Mouse (Mus musculus) heart, adult 18-20 months (tissue): ENCODE measurements around the gene Nod2. TPM values are rescaled to one million over a fixed set of nuclear protein-coding genes. Genes with fewer than 3 reads are reported as not detected.

Experiments
- DNase-seq, 2 experiments: peaks; one replicate each; pipeline ENCODE4 v3.0.0; 2021 to 2022; ENCODE audit warnings: mixed read lengths in 1 of 2
- long read RNA-seq, 2 experiments: library from polyadenylated mRNA; stranded (forward); transcript quantifications; one replicate each; pipeline ENCODE4 v2.0.0; 2021
- total RNA-seq, 2 experiments: library from RNA; stranded (reverse); gene quantifications; 2 replicates each; pipeline ENCODE4 v1.2.3; 2021

Gene Nod2
- 1 to 10 TPM; 1.0 to 1.4 TPM for total RNA-seq
- long read RNA-seq, experiment 1: 0 reads
- long read RNA-seq, experiment 2: 0 reads

DNA sequence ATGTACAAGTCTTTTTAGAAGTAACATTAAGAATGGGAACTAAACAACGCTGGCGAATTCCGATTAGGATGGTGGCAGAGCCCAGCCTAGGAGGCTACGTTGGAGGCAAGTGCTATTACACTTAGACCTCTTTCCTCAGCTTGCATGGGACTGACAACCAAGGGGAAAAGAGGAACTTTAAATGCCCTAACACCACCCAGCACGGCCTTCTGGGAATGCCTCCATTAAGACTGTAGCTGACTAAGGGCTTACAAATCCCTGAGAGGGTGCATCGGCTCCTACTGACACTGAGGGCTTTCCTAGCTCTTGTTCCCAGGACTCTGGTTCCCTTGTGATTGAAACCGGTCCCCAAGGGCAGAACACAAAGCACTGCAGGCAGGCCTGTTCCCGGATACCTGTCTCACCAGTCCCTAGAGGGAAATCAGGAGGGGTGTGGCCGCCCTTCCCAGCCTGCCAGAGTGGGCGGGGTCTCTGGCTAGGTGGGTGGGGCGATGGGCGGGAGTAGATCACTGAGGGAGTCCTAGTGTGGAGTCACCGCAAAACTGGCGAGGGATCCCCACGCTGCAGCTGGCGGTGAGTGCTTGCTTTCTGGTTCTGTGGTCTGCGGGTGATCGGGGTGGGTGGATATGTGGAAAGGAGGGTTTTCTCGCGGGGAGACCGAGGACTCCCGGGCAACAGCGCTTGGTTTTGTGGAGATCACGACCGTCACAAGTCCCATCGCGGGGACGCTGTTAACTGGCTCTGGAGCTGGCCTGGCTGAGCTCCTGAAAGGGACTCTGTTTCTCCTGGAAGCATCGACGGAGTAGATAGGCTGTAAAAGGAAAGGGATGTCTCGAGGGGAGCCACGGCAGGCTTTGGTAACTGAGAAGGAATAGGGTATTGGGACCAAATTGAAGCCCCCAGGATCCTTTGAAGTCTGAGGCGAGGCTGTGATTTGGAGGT is at the start of gene Nod2:
Nod2 (plus strand) TSS at position 479 of the 942 bp plus-strand sequence.
- peak; percentile 93 to 94 for DNase-seq

DNA sequence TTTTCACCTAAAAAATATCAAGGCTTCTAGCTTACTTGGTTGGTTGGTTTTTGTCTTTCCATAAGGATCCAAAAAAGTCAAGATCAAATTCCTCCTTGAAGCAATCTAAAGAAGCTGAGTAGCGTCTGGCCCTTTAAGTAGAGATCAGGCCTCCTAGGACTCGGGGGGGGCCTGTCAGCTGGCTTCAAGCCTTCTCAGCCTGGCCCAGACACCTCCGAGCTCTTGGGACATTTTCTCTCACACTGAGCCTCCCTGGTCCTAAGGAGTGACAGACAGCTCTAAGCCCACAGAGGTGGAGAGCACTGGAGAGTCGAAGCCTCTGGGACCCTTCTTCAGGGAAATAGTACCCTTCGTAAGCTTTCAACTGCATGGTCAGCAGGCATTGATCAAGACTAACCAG is 48.5 kb upstream of the Nod2 start:
- no peak for DNase-seq

DNA sequence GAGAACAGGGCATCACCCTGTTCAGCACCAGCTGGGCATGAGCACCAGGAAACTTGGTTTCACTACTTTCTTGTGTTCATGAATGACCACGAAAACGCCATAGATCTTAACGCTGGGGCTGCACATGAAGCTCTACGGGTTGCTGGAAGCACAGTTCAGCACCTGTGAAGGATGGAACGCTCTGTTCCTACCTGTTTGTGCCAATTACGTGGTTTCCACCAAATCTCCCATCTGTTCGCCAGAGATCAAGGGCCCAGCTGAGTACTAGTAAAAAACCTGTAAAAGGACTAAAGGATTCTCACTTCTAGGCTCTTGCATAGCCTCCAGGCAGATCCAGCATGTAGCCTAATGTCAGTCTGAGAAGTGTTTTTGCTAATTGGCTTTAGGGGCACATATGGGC is 47.6 kb upstream of the Nod2 start:
- DNase-seq: no peak

DNA sequence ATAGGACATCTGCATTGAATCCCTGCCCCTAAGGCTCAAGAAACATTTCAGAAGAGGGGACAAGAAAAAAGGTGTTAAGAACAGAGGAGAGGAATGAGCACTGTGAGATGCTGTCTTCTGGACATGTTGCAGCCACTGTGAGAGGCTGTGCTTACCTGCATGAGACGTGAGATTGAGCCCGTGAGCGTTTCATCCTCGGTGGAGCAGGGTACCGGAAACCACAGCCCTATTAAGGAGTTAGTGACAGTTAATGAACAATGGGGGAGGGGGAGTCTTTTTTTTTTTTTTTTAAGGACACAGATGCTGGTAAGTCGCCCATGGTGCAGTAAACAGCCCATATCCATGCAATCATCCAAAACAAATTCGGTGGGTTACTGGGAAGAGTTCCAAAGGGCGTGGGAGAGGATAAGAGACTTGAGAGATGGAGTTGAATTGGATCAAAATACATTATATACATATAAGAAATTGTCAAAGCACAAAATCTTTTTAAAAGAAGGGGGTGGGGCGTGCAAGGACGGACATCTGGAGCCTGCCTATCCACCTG is 43.6 kb upstream of the Nod2 start:
- DNase-seq: no peak

DNA sequence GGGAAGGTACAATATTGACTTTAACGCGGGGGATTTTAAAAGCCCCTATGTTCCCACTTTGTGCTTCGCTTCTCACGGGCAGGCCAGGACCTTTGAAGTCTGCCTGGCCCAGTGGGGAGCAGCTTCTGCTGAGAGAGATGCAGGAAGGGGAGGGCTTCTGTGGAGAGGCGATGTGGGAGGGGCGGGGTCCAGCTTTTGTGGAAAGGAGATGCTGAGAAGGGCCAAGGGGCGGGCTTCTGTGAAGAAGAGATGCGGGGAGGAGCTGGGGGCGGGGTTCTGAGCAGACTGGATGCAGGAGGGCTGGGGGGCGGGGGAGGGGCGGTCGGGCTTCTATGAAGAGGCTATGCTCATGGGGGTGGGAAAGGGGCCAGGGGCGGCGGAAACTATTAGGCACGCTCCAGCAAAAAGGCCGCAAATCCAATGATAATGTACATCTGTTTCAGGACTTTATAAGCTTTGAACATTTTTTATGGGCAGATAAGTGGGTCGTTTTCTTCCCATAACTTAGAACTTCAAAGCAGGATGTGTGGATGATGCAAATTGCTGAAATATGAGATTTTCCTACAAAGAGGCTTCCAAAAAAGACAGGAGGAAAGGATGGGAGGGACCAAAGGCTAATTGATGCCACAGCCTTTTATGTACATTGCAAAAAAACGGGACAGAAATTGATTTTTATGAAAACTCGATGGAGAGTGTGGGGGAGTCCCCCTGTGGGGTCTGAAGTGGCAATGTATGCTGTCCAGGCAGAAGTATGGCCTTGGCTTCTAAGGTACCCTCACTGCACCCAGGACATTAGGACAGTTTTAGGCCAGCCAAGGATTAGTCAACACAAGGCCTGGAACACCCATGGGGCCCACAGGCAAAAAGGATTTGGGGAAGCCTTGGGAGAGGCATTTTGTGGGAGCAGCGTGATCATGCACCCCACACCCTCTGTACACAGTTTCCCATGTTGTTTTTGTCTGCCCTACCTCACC is 42.8 kb upstream of the Nod2 start:
- peak; percentile 42 for DNase-seq

DNA sequence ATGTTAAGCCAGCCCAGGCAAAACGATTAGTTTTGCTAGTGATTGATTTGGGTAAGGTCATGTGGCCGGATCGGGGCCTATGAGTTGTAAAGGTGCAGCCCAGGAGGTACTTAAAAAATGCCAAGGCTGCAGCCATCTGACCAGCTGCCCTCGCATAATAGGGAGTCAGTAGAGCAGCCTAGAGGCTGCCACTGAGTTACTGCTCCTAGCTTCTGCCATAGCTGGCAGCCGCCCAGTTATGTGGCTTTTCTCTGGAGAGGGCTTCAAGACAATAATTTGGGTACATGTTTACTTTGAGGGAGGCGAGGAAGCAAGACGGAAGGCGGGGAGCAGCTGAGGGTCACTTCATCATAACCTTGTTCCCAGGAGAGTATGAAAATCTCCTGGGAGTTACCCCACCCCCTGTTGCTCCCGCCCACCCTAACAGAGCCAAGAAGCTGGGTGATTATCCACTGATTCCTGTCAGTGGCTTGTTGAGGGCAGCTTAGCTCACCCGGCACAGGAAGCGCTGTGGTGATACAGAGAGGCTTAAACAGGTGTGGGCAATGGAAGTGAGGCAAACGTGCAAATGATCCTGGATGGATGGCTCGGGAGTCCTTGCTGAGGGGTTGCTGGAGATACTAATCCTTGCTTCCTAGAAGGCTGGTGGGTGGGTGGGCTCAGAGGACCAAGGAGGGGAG is 41.6 kb upstream of the Nod2 start:
- DNase-seq: no peak

DNA sequence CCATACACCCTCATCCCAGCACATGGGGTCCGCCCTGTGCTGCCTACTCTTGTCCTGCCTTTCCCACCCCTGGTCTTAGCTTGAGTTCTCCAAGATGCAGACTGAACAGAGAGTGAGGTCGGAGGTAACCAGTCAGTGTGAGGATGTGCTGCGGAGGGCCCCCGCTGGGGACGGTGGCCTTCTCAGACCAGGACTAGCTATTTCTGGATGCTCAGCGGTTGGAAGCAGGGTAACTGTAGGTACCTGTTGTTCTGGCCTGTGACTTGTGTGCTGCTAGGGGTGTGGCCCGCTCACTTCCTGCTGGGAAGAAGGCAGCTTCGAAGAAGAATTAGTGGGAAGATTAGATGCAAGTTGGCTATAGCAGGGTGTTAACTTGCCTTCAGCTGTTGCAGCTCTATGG is 38.1 kb upstream of the Nod2 start:
- DNase-seq: no peak

DNA sequence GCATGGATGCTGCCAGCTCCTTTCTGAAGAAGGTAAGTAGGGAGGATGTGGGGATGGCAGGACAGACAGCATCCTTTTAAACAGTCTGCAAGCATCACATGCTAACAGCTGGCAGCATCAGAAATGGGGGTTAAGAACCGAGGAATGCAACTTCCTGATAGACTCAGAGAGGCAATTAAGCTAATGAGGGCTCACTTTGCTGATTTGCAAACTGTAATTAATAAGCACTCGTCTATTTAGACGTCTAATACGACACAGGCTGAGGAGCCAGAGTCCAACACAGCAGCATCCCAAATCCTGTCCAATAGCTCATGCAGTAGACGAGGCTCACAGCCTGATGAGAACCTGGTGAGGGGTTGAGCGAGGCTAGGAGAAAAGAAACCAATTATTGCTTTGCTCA is 36.8 kb upstream of the Nod2 start:
- no peak for DNase-seq

DNA sequence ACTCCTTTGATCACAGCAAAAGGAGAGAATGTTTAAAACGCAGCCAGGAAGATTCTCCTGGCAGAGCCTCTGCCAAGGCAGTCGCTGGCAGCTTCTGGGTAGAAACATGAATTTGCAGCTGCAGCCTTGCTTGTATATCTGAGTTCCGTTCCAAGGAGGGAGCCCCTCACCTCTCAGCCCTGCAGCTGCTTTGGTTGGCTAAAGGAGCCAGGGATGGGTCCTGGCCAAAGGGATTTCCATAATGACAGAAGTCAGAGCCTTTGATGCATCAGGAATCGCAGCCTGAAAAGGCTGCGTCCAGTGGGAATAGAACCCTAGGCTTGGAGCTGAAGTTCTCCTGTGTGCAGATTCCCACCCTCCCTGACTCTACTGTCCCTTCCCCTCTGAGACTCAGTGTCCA is 32.1 kb upstream of the Nod2 start:
- DNase-seq: no peak

DNA sequence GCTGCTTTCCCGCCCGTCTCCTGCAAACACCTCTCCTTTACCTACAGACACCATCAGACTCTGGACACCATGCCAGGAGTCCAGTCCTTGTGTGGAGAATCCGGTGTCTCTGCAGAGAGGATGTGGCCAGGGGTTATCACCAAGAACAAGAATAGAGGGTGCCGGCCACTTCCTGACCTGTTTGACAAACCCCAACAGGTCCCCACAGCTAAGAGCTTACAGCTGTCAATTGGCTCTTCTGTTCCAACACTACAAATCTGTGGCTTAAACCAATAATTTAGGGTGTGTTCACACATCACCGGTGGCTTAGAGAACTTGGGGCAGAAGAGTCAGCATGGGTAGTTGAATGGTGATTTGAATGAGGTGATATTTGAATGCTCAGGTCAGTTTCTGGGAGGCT is 28.5 kb upstream of the Nod2 start:
- no peak for DNase-seq

DNA sequence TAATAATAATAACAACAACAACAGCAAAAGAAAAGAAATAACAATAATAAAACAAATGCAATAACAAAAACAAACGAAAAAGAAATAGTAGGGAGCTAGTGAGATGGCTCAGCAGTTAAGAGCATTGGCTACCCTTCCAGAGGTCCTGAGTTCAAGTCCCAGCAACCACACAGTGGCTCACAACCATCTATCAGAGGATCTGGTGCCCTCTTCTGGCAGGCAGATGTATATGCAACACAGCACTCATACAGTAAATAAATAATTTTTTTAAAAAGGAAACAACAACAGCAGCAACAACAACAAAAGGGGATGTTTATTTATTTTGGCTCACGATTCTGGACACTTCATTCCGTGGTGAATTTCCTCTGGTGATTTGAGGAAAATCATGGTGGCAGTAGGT is 27.6 kb upstream of the Nod2 start:
- DNase-seq: no peak

DNA sequence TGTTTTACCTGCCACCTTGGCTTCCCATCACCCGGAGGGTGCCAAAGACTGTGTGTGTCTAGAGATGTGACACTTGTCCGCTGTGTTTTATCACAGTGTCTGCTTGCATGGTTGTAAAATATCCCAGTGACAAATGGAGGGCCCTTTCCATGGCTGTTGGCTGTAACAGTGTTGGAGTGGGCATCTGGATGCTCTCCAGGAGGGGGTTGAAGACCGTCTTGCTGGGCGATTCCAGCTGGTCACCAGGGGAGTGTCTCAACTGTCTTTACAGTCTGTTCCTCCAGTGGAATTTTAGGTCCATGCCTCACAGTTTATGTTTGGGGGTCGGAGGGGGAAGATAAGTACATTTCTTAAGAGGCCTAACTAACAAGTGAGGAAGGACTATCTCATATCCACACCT is 26.2 kb upstream of the Nod2 start:
- DNase-seq: no peak

DNA sequence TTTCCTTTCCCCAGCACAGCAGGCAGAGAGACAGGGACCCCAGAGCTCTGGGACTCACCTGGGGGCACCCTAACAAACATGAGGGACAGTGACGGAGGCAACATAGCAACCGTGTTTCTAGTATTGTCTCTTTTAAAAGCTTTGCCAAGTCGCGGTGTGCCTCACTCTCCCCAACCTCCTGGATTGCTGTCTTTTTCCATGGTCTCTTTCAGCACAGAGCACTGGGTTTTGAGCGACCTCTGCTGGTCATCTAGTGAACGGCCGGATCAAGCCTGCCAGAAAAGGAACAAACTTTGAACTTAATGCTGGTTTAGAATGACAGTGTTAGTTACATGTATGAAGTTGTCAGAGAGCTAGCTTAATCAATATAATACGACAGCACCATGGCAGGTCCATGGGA is 25.7 kb upstream of the Nod2 start:
- peak; percentile 63 to 91 for DNase-seq

DNA sequence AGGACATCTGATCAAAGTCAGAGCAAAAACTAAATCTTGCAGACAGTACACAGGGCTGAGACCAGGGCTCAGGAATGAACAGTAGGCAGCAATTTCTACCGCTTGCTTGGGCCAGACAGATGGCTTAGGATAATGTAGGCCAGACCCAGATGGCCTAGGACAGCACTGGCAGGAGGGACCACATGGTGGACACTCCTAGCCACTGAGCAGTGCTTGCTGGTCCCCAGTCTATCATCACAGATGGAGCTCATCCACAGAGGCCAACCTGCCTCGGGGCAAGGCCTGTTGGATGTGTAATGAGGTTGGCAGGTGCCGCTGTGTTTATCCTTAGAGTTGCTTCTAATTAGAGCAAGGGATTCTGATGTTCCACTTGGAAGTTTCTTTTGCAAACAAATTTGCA is 23.8 kb upstream of the Nod2 start:
- no peak for DNase-seq

DNA sequence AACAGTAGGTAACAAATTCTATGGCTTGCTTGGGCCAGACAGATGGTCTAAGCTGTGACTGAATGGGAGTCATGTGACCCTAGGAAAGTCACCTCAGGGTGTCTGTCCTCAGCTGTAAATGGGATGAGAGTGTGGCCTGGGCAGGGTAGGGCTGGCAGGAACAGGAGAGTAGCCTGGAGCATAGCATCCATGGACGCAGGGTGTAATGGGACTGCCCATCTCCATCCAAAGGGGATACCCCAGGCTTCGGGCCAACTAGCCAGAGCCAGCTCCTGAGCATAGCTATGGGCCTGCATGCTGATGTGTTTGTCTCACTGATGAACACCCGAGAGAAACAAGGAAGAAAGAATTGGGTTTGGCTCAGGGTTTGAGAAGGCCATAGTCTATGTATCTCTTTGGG is 22.8 kb upstream of the Nod2 start:
- no peak for DNase-seq

DNA sequence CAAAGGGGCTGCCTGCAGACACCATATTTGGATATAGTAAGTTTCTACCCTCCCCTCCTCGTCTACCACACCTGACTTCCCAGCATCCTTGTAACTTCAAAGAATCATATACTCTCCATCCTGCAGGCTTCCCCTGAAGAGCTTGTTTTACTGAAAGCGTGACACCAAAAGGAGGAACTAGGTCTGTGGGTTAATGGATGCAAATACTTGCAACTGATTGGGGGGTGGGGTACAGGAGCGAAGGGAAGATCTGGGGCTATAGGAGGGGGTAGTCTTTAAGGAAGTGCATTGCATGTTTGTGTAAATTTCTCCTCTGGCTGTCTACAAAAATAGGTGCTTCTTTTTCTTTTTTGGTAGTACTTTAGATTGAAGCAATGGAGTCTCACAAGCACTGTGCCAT is 20.7 kb upstream of the Nod2 start:
- DNase-seq: no peak

DNA sequence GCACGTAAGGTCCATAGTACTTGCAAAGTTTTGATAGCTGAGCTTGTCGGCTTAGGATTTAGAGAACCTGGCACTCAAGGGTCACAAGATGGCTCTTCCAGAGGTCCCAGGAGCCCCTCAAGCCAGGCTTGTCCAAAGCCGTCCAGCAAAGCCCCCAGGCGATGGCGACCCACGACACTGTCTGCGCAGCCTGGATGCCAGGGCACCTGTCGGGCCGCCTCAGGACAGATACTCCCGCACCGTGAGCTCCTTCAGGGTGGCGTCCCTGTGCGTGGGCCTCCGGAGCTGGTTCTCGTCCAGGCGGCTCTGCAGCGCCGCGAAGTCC is 20.2 kb upstream of the Nod2 start:
- DNase-seq: no peak

DNA sequence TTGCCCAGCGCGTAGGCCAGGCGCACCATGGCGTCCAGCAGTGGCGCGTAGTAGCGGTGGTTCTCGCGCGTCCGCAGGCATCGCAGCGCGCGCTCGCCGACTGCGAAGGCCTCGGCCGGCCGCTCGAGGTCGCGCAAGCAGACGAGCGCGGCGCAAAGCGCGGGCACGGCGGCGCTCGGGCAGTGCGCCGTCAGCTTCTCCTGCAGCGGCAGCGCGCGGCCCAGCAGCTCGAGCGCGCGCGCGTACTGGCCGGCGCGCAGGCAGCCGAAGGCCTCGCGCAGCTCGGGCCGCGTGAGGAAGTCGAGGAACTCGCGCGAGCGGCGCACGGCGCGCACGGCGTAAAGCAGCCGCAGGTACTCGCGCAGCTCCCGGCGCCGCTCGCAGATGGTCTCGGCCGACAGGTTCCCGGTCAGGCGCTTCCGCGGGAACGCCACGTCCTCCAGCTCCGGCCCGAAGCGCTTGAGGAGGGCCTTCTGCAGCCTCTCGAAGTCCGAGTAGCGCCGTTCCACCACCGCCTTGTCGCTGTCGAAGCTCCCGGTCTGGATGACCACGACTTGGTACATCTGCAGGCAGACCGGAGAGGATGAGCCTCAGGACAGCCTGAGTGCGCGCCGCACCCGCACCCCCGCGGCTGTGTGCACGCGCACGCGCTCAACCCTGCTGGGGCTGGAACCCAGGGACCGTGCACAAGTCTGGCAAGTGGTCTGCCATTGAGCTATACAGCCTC is 19.7 kb upstream of the Nod2 start:
- DNase-seq: peak; percentile 51 to 78

DNA sequence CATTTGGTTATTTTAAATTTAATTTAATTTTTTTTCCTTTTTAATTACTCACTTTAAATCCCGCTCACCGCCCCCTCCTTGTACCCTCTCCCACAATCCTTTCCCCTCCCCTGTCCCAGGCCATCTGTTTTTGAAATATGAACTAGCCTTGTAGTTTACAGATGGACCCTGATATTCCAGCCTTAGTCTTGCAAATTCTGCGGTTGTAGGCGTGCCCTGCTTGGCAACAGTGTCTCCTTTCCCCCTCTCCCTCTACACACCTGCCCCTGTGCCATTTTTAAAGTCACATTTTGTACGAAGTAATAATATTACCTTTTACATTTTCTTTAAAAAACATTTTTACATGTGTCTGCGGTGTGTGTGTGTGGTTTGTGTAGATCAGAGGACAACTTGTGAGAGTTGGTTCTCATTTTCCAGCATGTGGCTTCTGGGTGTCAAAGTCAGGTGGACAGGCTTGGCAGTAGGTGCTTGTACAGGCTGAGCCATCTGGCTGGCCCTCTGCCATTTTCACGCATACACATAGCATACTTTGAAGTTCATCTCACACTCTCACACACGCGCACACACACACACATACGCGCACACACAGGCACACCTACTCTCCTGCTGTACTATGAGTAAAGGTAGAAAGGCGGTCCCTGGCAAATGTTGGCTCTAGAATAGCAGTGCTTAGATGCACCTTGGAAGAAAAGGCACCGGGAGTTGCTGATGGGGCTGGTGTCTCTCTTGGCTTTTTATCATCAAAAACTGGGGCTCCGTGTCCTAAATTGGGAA is 18.9 kb upstream of the Nod2 start:
- DNase-seq: no peak

DNA sequence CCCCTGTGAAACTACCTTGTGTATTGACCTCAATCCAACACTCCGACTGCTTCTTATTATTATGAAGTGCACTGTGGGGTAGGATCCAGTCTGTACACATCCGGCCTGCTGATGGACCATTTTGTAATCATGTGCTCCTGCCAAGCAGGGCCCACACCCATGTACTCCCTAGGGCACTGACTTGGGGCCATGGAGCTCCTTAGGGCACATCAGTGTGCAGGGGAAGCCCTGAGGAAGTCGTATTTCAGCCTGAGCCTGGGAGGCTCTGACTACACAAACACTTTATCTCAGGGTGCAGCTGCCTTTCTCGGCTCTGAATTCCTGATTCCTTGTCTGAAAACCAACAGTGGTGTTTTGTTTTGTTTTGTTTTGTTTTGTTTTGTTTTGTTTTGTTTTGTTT is 16.9 kb upstream of the Nod2 start:
- peak in 1 of 2 experiments; percentile 50 for DNase-seq

DNA sequence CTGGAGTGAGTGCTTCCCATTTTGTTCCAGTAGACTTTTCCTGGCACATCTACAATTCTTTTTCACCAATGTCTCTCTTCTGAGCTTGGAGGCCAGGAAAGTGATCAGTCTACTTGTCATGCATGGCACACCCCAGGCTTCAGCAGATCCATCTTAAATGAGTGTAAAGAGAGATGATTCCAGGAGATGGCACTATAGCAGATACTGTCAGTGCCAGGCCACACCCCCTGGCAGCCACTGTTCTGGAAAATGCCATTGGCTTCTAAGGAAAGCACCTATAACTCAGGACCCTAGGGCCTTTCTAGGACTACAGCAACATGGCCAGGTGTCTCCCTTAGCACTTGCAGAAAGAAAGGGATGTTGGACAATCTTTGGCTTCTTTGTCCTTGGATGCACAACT is 16.0 kb upstream of the Nod2 start:
- no peak for DNase-seq
